Mouse (Mus musculus): Measurements from ENCODE around the gene Ago4. TPM values are rescaled to one million over a fixed set of nuclear protein-coding genes. Genes with fewer than 3 reads are reported as not detected.

Gene Ago4
- total RNA-seq, 1 experiment from 2014 or later = 4.3 TPM

DNA sequence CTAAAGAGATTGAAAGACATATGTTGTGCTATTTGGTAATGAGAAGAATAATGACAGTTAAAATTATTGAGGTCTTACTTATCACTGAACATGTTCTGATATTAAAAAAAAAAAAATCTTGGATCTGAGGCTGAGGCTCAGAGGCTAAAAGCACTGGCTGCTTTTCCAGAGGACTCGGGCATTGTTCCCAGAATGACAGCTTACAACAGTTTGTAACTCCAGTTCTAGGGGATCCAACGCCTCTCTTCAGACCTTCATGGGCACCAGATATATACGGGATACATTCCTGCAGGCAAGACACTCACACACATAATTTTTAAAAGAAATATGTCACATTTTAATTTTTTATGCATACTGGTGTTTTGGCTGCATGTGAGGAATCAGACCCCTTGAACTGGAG lies 7.1 kb downstream of the Ago4 start:
- DNase-seq = no peak

DNA sequence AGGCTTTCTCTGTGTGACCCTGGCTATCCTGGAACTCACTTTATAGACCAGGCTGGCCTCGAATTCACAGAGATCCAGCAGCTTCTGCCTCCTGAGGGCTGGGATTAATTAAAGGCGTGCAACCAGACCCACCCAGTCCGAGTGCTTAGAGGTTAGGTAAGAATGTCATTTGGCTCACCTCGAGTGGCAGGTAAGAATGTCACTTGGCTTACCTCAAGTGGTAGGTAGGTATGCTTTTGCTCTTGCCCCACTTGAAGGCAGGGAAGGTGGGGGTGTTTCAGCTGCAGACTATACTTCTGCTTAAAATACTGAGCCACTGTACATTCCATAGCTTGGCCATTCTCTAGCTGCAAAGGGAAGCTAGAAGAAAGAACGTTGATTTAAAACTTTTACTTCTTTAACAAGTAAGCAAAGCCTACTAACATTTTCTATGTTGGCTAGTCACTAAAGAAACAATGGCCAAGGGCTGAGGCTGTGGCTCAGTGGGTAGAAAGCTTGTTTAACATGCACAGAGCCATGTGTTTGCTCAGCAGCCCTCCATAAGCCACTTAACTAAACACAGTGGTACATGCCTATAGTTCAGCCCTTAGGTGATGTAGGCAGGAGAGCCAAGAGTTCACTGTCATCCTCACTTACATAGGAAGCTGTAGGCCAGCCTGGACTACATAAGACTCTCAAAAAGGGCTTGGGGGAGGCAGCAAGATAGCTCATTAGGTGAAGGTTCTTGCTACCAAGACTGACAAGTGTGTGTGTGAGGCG lies 20.8 kb downstream of the Ago4 start:
- DNase-seq = no peak

DNA sequence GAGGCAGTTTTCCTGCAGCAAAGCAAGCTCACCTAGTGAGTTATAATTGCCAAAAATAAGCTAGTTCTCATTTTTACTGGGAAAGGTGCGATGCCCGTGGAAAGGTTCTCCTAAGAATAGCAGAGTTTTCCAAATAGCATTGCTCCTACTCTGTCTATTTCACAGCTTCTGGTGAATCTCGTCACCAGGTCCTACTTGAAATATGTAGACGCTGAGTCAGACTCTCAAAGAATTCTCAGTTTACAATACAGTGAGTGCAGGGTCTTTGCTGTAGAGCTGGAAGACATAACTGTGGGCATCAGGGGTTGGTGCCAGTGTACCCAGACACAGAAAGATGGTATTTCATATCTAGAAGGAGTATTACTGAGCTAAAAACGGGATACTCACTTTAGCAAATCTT lies 22.3 kb downstream of the Ago4 start:
- DNase-seq = no peak

DNA sequence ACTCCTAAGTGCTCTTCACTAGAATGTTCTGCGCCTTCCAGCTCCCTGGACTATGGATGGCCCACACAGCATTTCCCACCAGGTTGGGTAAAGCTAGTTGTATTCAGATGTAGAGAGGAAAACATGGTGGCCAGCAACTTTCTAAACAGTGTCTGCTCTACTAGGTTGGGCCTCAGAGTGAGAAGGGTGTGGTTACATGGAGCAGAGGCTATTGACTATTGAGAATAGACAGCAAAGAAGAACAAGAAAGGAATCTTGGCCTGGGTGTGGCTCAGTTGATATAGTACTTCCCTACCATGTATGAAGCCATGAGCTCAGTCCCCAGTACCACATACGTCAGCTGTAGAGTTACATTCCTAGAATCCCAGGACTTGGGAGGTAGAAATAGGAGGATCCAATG lies 24.2 kb downstream of the Ago4 start:
- no peak for DNase-seq

DNA sequence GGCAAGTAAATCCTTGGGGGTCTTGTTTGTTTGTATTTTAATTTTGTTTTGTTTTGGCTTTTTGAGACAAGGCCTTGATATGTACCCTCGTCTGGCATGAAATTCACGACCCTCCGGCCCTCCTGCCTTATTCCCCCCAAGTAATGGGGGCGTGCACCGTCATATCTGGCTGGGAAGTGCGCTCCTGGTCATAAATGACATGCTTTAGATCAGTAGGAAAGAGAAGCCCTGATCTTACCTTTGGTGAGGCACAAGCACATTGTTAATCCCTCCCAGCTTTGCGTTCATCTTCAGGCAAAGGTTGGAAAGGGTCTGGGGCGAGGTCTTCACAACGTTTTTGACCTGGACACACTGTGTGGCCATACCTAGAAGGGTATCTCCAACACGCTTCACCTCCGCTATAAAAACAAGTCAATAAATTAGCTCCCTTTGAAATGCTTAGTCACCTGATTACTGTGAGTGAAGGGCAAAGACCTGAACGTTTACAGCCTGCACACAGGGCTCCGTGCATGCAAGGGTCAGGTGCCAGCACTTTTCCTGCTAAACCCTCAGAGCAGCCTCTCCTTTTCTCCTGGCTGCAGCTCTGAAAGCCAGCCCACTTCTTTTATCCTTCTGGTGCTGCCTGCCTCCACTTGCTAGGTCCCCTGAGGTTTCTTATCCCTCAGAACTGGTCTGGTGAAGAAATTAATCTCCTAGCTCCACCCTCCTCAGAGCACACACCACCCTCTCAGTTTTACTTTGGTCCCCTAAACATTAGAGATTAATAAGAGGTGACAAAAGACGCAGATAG lies 25.0 kb downstream of the Ago4 start:
- no peak for DNase-seq

DNA sequence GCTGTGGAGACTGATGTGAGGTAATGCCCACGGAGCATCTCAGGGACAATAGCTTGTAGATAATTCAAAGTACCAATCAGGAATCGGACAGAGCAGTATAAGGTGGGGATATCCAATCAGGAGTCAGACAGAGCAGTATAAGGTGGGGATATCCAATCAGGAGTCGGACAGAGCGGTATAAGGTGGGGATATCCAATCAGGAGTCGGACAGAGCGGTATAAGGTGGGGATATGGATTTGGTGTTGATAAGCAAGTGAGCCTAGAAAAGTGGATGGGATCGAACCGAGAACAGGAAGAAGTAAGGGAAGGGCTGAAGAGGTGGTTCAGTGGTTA lies 30.3 kb downstream of the Ago4 start:
- DNase-seq = no peak

DNA sequence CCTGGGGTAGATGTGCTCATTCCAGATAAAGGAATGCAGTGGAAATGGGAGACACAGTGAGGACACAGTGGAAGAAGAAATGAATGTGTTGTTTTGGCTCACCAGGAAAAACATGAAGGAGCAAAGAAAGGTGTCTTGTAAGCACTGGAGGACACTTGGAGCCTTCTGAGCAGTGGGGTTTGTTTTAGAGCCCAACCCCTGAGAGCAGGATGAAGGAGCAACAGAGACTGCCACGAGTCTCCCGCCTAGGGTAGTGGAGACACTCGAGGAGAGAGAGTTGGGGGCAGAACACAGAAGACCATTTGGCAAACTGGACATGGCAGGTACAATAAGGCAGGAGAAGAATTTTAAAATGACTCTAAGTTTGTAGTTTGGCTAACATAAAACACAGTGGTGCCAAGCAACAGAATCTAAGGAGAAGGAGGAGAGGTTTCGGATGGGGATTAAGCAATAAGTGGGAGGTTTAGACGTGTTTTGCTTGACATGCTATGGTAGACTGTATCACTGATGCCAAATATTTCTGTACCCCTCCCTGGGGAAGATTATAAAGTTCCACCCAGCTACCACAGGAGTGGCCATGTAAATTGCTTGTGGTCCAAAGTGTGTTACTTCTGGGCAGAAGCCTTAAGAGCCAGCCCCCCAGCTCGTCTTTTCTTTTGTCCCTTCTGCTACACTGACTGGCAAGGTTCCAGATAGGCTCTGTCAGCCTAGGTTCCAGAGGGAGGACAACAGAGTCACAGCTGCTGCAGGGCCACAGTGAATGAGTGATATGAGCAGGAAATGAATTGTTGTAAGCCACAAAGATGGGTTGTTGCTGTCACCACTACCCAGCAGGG lies 30.9 kb downstream of the Ago4 start:
- peak; percentile 5 for DNase-seq

DNA sequence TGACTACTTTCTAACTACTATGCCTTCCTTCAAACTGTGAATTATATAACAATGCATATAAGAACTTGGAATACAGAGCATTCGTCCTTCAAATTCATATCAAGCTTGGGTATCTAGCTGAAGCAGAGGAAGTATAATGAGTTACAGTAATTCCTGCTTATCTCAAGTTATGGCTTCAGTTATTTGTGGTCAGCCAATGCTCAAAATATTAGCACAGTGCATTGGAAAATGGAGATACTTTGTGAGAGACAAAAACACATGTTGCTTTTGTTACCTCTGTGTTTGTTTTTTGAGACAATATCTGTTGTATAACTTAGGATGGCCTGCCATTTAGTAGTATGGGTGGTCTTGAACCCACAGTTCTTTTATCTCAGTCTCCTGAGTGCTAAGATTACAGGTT lies 34.7 kb downstream of the Ago4 start:
- DNase-seq = no peak

DNA sequence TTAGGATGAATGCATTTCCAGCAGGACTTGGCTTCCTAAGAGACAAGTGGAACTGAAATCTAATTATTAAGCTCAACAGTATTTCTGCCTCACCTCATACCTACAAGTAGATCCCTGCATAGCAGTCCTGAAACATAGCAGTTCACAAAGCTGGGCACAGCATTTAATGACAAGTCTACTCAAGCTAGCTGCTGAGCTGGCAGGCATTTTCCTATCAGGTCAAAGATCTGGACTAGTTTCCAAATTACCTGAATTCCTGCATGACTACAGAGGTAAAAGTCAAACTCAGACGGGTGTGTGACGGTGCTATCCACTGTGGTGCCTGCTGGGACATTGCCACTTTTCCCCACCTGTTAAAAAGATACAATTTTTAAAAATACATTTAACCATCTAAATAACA lies 36.3 kb downstream of the Ago4 start:
- no peak for DNase-seq

DNA sequence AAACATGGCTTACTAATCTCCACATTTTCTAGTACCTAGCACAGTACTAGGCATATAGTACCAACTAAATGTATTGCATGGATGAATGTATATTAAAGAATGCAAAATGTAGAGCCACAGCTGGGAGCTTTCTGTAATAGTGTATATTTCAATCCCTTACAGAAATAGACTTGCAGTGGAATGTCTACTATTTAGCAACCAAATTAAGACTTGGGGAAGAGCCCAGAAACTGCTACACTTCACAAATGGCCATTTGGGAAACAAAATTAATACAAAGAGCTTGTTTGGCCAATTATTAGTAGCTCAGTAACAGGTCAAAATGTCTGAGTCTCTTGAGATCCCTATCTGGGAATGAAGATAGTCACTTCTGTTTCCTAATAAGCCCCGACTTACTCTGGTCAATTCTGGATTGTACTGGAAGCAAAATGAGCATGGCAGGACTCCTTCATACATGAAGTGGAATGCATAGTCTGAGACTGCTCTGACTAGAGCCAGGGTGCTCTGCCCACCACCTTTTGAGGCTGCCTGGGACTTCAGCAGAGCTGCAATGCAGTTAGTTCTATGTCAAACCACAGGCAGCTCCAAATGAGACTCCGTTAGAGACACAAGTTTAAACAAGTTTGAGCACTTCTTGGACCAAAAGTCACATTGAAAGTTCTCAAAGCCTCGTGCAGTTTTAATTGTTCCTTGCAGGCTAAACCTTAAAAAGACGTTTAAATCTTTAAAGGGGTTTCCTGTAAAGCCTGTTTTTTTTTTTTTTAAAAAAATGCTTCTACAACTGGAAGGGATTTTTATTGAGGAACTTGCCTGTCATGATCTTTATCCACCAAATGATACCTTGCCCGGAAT lies 37.1 kb downstream of the Ago4 start:
- DNase-seq = no peak

DNA sequence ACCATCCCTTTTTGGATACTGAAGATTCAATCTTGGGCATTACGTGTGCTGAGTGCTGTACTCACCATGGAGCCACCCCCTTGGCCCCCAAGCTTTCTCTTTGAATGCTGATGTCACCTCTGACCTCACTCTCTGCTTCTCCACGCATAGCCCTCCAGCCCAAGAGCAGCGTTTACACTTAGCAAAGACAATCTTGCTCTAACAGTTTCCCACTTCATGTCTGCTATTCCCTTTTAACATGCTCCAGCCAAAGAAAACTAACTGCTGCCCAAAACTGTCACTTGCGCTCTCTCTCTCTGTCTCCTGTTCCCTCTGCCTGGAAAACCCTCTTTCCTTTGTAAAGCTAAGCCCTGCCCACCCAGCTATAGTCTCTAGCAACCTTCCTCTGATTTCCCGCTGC lies 37.8 kb downstream of the Ago4 start:
- no peak for DNase-seq

DNA sequence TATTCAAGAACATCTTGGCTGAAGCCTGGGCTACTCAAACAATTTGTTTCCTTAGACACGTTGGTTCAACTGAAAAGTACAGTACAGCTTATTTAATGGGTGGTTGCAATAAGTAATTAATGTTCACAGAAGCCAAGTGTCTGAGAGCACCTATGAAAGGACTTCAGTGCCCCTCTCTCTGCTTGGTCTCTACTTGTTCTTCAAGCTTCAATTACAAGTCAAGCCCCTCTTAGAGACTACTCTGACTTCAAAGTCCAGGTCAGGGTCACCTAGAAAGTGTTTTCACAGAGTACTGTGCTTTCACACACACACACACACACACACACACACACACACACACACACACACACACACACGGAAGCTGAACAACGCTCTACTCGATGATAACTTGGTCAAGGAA lies 39.9 kb downstream of the Ago4 start:
- no peak for DNase-seq

DNA sequence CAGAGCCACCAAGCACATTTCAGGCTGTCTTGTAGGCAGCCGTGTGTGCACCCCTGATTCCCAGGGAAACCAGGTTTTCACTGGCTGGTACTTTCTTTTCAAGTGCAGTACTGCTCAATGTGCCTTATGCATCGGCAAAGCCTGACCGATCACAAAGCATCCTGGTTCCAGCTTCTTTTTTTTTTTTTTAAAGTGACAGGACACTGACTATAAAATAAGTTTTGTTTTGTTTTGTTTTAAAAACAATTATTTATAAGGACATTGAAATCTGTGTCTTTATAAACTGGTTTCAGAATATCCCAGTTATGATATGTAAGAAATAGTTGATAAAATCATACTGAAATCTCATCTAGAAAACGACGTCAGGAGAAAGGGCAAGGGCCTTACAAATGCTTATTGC lies 41.3 kb downstream of the Ago4 start:
- no peak for DNase-seq

DNA sequence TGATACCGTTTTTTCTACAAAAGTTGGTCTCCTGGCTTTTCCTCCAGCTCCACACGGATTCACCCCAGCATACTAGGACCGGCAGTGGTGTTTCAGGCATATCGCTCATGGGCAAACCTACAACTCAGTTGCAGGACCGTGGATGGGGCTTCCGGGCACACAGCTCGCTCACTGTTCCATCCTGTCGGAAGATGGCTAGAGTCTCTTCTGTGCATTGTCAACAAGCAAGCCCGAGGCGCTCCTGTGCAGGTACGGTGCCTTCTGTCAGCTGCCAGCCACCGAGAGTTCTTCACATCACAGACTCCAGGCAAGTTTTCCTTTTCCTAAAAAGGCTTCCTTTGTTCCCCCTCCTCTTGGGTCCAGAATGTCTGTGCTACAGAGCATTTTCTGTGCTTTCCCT lies 42.5 kb downstream of the Ago4 start:
- DNase-seq = no peak

DNA sequence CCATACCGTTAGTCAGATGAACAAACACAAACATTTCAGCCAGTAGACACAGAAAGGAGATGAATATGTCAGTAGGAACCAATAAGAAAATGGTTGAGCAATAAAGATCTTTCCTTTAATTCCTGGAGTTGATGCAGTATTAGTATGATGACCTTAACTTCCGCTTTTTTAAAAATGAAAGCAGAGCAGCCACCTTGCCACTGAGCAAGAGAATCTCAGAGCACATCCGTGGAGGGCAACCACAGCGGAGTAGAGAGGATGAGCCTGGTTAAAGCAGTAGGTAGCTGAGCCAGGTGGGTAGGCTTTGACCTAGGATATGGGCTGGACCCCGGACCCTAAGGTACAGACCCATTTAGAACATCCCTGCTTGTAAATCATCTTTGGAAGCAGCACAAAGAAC lies 43.5 kb downstream of the Ago4 start:
- DNase-seq = no peak

DNA sequence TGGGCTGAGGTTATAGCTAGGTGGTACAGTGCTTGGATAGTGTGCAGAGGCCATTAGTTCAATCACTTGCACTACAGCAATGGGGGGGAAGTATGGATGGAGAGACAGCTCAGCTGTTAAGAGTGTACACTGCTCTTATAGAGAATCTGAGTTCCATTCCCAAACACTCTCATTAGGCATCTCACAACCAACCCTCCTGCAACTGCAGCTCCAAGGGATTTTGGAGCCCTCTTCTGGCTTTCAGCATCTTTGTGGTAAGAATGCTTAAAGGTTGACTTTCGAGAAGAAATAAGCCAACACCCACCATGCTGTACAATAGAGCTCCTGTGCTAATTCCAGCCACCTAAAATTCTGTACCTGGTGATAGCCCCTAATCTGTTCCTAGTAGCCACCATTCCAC lies 47.1 kb downstream of the Ago4 start:
- DNase-seq = no peak

DNA sequence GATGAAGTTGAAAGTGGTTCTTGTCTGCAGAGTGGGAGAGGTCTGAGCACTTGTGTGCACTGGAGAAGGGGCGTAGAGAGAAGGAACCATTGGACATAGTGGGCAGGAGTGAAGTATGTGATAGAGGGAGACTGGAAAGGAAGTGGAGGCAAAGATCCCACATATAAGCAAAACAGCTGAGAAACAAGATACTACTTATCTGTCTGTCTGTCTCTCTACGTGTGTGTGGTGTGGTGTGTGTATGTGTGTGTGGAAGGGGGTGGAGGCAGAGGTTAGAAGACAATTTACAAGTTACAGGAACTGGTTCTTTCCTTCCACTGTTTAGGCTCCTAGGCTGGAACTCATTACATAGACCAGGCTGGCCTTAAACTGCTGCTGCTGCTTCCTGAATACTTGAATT lies 48.2 kb downstream of the Ago4 start:
- DNase-seq = no peak

DNA sequence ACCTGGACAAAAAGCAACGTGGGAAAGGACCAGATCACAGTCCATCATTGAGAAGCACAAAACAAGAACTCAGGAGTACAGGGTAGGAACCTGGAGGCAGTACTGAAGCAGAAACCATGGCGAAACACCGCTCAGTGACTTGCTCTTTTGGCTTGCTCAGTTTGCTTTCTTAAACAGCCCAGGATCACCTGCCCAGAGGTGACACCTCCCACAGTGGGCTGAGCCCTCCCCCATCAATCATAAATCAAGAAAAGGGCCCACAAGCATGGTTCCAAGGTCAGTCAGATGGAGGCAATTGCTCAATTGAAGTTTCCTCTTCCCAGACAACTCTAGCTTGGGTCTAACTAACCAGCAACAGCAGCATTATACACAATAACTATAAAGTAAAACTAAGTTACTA lies 49.4 kb downstream of the Ago4 start:
- DNase-seq = no peak

DNA sequence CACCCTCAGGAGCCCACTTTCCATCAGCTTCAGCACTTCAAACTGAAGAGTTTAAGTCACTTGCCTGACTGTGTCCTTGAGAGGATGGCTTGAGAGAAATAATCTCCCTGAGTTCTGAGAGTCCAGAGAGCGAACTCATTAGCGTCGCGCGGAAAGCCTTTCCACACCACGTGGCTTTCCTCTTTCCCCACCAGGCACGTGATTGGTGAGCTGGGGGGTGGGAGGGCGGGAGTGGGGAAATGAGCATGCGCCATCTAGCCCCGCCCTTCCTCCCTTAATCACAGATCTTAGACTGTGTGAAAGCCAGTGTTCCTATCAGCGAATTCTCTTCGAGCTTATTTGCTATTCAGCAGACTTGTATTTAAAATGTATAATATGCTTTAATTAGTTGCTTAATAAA lies 50.3 kb downstream of the Ago4 start:
- no peak for DNase-seq

DNA sequence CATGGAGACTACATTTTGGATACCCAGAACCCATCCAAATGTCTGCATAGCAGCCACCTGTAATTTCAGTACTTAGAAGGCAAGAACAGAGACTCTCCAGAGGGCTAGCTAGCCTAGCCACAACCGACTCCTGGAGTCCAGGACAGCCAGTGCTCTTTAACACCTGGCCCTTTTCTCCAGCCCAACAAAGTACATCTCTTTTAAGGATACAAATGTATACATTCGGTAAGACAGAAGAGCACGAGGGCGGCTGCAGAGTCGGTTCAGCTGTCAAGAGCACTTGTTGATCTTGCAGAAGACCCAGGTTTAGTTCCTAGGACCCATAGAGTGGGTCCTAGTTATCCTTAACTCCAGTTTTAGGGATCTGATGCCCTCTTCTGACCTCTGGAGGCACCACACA lies 51.8 kb downstream of the Ago4 start:
- no peak for DNase-seq

DNA sequence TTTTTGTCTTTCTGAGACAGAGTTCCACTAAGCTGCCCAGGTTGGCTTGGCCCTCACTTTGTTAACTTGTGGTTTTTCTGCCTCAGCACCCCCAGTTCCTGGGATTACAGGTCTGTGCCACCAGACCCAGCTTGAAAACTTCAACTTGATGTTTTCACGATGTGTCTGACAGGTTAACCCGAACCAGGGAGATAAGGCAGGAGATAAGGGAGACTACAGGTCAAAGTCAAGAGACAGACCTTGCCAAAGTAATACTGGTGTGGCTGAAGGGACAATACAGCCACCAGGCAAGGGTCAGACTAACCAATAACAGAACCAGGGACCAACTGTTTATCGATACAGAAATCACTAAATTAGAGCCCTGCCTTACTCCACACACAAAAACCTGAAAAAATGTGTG lies 53.0 kb downstream of the Ago4 start:
- DNase-seq = no peak

DNA sequence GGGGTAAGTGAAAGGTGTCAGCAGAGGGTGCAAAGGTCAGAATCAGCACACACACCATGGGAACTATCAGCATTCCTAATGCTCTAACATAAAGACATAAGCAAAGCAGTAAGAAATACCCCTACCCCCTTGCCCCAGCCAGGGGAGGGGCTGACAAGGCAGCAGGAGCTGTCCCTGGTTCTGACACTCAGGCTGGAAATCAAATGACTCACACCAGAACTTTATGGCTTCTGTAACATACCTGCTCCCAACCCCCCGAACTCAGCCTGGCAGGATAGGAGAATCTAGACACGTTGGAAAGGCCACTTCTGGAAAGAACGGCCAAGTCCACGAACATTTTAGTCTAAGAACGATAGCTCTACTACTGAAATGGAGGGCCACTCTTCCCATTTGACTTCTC lies 60.2 kb downstream of the Ago4 start:
- DNase-seq = peak; percentile 11

Data from adrenal gland, postnatal 14 days (tissue).